Mouse (Mus musculus): ENCODE data around the gene Adgrv1. TPM values are rescaled to one million over a fixed set of nuclear protein-coding genes. Genes with fewer than 3 reads are reported as not detected.

Gene Adgrv1
- polyA plus RNA-seq, 1 experiment from 2014 or later, result 2.2 TPM

- Histone ChIP-seq H3K9me3 (ENCODE audit: low read length) (no peaks in the 10 kb centered on the region), H3K27ac (ENCODE audit: low read length) (no peak overlapping the region), H3K4me2 (replicated peaks; ENCODE audit: low read depth, low read length) (no peak overlapping the region), H3K9ac (replicated peaks; ENCODE audit: low read depth) (no peak overlapping the region), H3K4me1 (ENCODE audit: insufficient read depth, low read depth, low read length) (no peaks in the 10 kb centered on the region), H3K4me3 (ENCODE audit: low read depth, low read length) (no peak overlapping the region), H3K27me3 (replicated peaks; ENCODE audit: insufficient read depth, low read length) (no peaks in the 10 kb centered on the region), H3K36me3 (ENCODE audit: insufficient read depth, low read length) (no peaks in the 10 kb centered on the region)
- DNase-seq (ENCODE audit: low spot score) (no peak), ATAC-seq (no peak)
- 93% methylated on average over 1 of the region's 1 CpGs for WGBS
- TF ChIP-seq CTCF (IDR thresholded peaks at IDR 0.05) (no peak), EP300 (IDR thresholded peaks at IDR 0.05) (no peak)
These were observed 410.6 kb downstream of the Adgrv1 start for GRCm38 (mm10) chr13:81222377-81222776.

- H3K27ac ChIP-seq (ENCODE audit: low read length), result no peak overlapping the region
- H3K4me2 ChIP-seq (replicated peaks; ENCODE audit: low read depth, low read length), result no peak overlapping the region
- ATAC-seq, result no peak
- TF ChIP-seq CTCF (IDR thresholded peaks at IDR 0.05) (no peak), EP300 (IDR thresholded peaks at IDR 0.05) (no peak)
- WGBS, result 50% methylated on average over 1 of the region's 1 CpGs
- no peaks in the 10 kb centered on the region for H3K4me1 ChIP-seq (ENCODE audit: insufficient read depth, low read depth, low read length)
- no peaks in the 10 kb centered on the region for H3K36me3 ChIP-seq (ENCODE audit: insufficient read depth, low read length)
- no peaks in the 10 kb centered on the region for H3K27me3 ChIP-seq (replicated peaks; ENCODE audit: insufficient read depth, low read length)
- H3K9ac ChIP-seq (replicated peaks; ENCODE audit: low read depth), result no peak overlapping the region
- no peak for DNase-seq (ENCODE audit: low spot score)
- H3K4me3 ChIP-seq (ENCODE audit: low read depth, low read length), result no peak overlapping the region
- no peaks in the 10 kb centered on the region for H3K9me3 ChIP-seq (ENCODE audit: low read length)
These were observed 421.5 kb downstream of the Adgrv1 start for GRCm38 (mm10) chr13:81211436-81211835.

- H3K27me3 ChIP-seq (replicated peaks; ENCODE audit: insufficient read depth, low read length), result no peaks in the 10 kb centered on the region
- no peaks in the 10 kb centered on the region for H3K36me3 ChIP-seq (ENCODE audit: insufficient read depth, low read length)
- DNase-seq (ENCODE audit: low spot score) (no peak), ATAC-seq (no peak)
- no peak overlapping the region for H3K4me3 ChIP-seq (ENCODE audit: low read depth, low read length)
- 89% methylated on average over 2 of the region's 2 CpGs for WGBS
- no peak for TF ChIP-seq EP300 (IDR thresholded peaks at IDR 0.05)
- no peaks in the 10 kb centered on the region for H3K4me1 ChIP-seq (ENCODE audit: insufficient read depth, low read depth, low read length)
- no peaks in the 10 kb centered on the region for H3K9me3 ChIP-seq (ENCODE audit: low read length)
- H3K9ac ChIP-seq (replicated peaks; ENCODE audit: low read depth), result no peak overlapping the region
- no peak overlapping the region for H3K4me2 ChIP-seq (replicated peaks; ENCODE audit: low read depth, low read length)
- no peak overlapping the region for H3K27ac ChIP-seq (ENCODE audit: low read length)
These were observed 422.4 kb downstream of the Adgrv1 start for GRCm38 (mm10) chr13:81210516-81210915.

GRCm38 (mm10) chr13:81209815-81210214, 423.1 kb downstream of the Adgrv1 start:
- ATAC-seq, result no peak
- no peaks in the 10 kb centered on the region for H3K27me3 ChIP-seq (replicated peaks; ENCODE audit: insufficient read depth, low read length)
- DNase-seq (ENCODE audit: low spot score), result no peak
- H3K4me2 ChIP-seq (replicated peaks; ENCODE audit: low read depth, low read length), result no peak overlapping the region
- H3K9me3 ChIP-seq (ENCODE audit: low read length), result no peaks in the 10 kb centered on the region
- H3K4me1 ChIP-seq (ENCODE audit: insufficient read depth, low read depth, low read length), result no peaks in the 10 kb centered on the region
- H3K4me3 ChIP-seq (ENCODE audit: low read depth, low read length), result no peak overlapping the region
- no peak overlapping the region for H3K27ac ChIP-seq (ENCODE audit: low read length)
- 76% methylated on average over 3 of the region's 3 CpGs for WGBS
- no peaks in the 10 kb centered on the region for H3K36me3 ChIP-seq (ENCODE audit: insufficient read depth, low read length)
- no peak for TF ChIP-seq EP300 (IDR thresholded peaks at IDR 0.05)
- TF ChIP-seq CTCF (IDR thresholded peaks at IDR 0.05), result no peak
- H3K9ac ChIP-seq (replicated peaks; ENCODE audit: low read depth), result no peak overlapping the region

GRCm38 (mm10) chr13:81208106-81208613, 424.8 kb downstream of the Adgrv1 start:
- H3K9ac ChIP-seq (replicated peaks; ENCODE audit: low read depth), result no peak overlapping the region
- DNase-seq (ENCODE audit: low spot score) (no peak), ATAC-seq (no peak)

GRCm38 (mm10) chr13:81181966-81182908, 450.7 kb downstream of the Adgrv1 start:
- Histone ChIP-seq H3K9me3 (ENCODE audit: low read length) (no peaks in the 10 kb centered on the region), H3K4me2 (replicated peaks; ENCODE audit: low read depth, low read length) (no peak overlapping the region), H3K4me3 (ENCODE audit: low read depth, low read length) (no peak overlapping the region), H3K9ac (replicated peaks; ENCODE audit: low read depth) (no peak overlapping the region), H3K27me3 (replicated peaks; ENCODE audit: insufficient read depth, low read length) (no peaks in the 10 kb centered on the region), H3K4me1 (ENCODE audit: insufficient read depth, low read depth, low read length) (no peaks in the 10 kb centered on the region), H3K36me3 (ENCODE audit: insufficient read depth, low read length) (no peaks in the 10 kb centered on the region), H3K27ac (ENCODE audit: low read length) (no peak overlapping the region)
- no peak for TF ChIP-seq CTCF (IDR thresholded peaks at IDR 0.05)
- no peak for TF ChIP-seq EP300 (IDR thresholded peaks at IDR 0.05)
- peak; percentile 27 for DNase-seq (ENCODE audit: low spot score)
- 73% methylated on average over 12 of the region's 12 CpGs for WGBS
- no peak for ATAC-seq

More at GRCm38 (mm10) chr13:81208106-81208613, 424.8 kb downstream of the Adgrv1 start:
- Histone ChIP-seq H3K4me1 (ENCODE audit: insufficient read depth, low read depth, low read length) (no peaks in the 10 kb centered on the region), H3K27ac (ENCODE audit: low read length) (no peak overlapping the region), H3K4me3 (ENCODE audit: low read depth, low read length) (no peak overlapping the region), H3K9me3 (ENCODE audit: low read length) (no peaks in the 10 kb centered on the region), H3K4me2 (replicated peaks; ENCODE audit: low read depth, low read length) (no peak overlapping the region), H3K27me3 (replicated peaks; ENCODE audit: insufficient read depth, low read length) (no peaks in the 10 kb centered on the region), H3K36me3 (ENCODE audit: insufficient read depth, low read length) (no peaks in the 10 kb centered on the region)
- 25% methylated on average over 1 of the region's 1 CpGs for WGBS
- peak; percentile 21; the same call in 1 of the 2 replicates for TF ChIP-seq EP300 (IDR thresholded peaks at IDR 0.05)
- TF ChIP-seq CTCF (IDR thresholded peaks at IDR 0.05), result no peak
